Mouse (Mus musculus): ENCODE results near the gene Snx29. TPM values are rescaled to one million over a fixed set of nuclear protein-coding genes. Genes with fewer than 3 reads are reported as not detected.

Snx29 gene
- polyA plus RNA-seq, 1 experiment from 2014 or later, result 10.0 TPM

DNA sequence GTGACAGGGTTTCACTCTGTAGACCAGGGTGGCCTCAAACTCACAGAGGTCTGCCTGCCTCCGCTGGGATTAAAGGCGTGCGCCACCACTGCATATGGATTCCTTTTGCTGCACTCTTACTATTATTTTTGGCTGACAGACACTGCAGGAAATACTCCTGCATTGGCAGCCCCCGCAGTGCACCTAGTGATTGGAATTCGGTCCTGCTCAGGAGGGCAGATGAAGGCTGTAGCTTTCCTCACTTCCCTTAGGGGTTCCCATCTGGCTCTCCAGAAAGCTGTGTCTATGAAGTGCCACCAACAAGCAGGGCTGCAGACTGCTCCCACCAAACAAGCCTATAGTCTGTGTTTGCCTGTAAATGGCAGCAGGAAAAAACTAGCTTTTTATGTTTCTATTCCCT lies 215.0 kb downstream of the Snx29 start:
- Histone ChIP-seq H3K9me3 (ENCODE audit: low read length) (no peaks in the 10 kb centered on the region), H3K4me2 (replicated peaks; ENCODE audit: low read depth, low read length) (no peak overlapping the region), H3K36me3 (ENCODE audit: insufficient read depth, low read length) (no peaks in the 10 kb centered on the region), H3K27ac (ENCODE audit: low read length) (no peak overlapping the region), H3K4me1 (ENCODE audit: insufficient read depth, low read depth, low read length) (no peaks in the 10 kb centered on the region), H3K27me3 (replicated peaks; ENCODE audit: insufficient read depth, low read length) (no peaks in the 10 kb centered on the region), H3K9ac (replicated peaks; ENCODE audit: low read depth) (no peak overlapping the region), H3K4me3 (ENCODE audit: low read depth, low read length) (no peak overlapping the region)
- ATAC-seq (no peak), DNase-seq (ENCODE audit: low spot score) (no peak)
- 61% methylated on average over 5 of the region's 5 CpGs for WGBS
- no peak for TF ChIP-seq CTCF (IDR thresholded peaks at IDR 0.05)
- no peak for TF ChIP-seq EP300 (IDR thresholded peaks at IDR 0.05)

DNA sequence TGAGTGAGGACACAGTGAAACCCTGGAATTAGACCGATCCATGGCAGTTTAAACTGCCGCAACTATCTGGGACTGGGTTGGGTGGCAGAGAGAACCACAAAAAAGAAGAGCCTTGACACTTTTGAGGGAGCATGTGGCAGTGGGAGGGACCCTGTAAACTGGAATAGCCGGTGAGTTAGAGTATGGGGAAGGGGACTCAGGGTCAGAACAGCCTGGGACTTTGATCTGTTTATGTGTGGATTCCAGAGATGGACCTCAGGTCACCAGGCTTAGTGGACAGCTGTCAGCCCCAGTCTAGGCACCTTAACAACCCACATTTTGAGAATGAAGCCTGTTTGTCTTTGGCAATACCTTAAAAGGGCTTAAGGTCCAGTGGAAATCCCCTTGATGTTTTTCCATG lies 215.5 kb downstream of the Snx29 start:
- 45% methylated on average over 3 of the region's 3 CpGs for WGBS
- ATAC-seq, result no peak
- DNase-seq (ENCODE audit: low spot score), result no peak
- Histone ChIP-seq H3K4me3 (ENCODE audit: low read depth, low read length) (no peak overlapping the region), H3K4me1 (ENCODE audit: insufficient read depth, low read depth, low read length) (no peaks in the 10 kb centered on the region), H3K36me3 (ENCODE audit: insufficient read depth, low read length) (no peaks in the 10 kb centered on the region), H3K9me3 (ENCODE audit: low read length) (no peaks in the 10 kb centered on the region), H3K27me3 (replicated peaks; ENCODE audit: insufficient read depth, low read length) (no peaks in the 10 kb centered on the region), H3K27ac (ENCODE audit: low read length) (no peak overlapping the region), H3K4me2 (replicated peaks; ENCODE audit: low read depth, low read length) (no peak overlapping the region), H3K9ac (replicated peaks; ENCODE audit: low read depth) (no peak overlapping the region)
- TF ChIP-seq CTCF (IDR thresholded peaks at IDR 0.05) (no peak), EP300 (IDR thresholded peaks at IDR 0.05) (no peak)

DNA sequence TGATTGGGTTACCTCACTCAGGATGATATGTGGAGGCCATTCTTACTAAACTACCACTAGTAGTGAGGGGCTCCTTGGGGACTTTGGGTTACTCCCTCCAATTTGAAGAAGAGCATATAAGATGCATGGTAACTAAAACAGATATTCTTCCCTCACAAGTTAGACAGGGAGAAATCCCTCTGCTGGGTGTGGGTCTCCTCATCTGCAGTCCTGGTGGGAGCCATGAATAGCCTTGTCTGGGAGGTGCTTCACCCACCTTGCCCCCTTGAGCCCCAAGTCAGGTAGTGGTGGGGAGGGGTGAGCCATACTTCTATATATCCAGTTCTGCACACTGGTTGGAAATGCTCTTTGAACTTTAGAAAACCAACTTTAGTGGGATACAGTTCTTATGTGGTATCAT lies 218.3 kb downstream of the Snx29 start:
- no peaks in the 10 kb centered on the region for H3K4me1 ChIP-seq (ENCODE audit: insufficient read depth, low read depth, low read length)

DNA sequence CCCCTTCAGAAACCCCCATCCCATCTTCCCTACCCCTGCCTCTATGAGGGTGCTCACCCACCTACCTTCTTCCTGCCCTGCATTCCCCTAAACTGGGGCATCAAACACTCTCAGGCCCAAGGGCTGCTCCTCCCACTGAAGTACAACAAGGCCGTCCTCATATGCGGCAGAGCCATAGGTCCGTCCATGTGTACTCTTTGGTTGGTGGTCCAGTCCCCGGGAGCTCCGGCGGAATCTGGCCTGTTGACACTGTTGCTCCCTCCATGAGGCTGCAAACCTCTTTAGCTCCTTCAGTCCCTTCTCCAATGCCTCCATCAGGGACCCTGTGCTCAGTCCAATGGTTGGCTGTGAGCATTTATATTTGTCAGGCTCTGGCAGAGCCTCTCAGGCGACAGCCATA lies 219.1 kb downstream of the Snx29 start:
- H3K9ac ChIP-seq (replicated peaks; ENCODE audit: low read depth), result no peak overlapping the region
- no peaks in the 10 kb centered on the region for H3K27me3 ChIP-seq (replicated peaks; ENCODE audit: insufficient read depth, low read length)
- no peaks in the 10 kb centered on the region for H3K4me1 ChIP-seq (ENCODE audit: insufficient read depth, low read depth, low read length)
- no peak for ATAC-seq
- H3K4me3 ChIP-seq (ENCODE audit: low read depth, low read length), result no peak overlapping the region
- no peak for TF ChIP-seq CTCF (IDR thresholded peaks at IDR 0.05)
- TF ChIP-seq EP300 (IDR thresholded peaks at IDR 0.05), result no peak
- no peaks in the 10 kb centered on the region for H3K36me3 ChIP-seq (ENCODE audit: insufficient read depth, low read length)
- H3K4me2 ChIP-seq (replicated peaks; ENCODE audit: low read depth, low read length), result no peak overlapping the region
- no peaks in the 10 kb centered on the region for H3K9me3 ChIP-seq (ENCODE audit: low read length)
- WGBS, result 84% methylated on average over 7 of the region's 7 CpGs
- no peak overlapping the region for H3K27ac ChIP-seq (ENCODE audit: low read length)
- no peak for DNase-seq (ENCODE audit: low spot score)

More for the DNA sequence above, 218.3 kb downstream of the Snx29 start:
- H3K4me3 ChIP-seq (ENCODE audit: low read depth, low read length), result no peak overlapping the region
- no peak overlapping the region for H3K4me2 ChIP-seq (replicated peaks; ENCODE audit: low read depth, low read length)
- H3K36me3 ChIP-seq (ENCODE audit: insufficient read depth, low read length), result no peaks in the 10 kb centered on the region
- no peak overlapping the region for H3K27ac ChIP-seq (ENCODE audit: low read length)
- DNase-seq (ENCODE audit: low spot score) (no peak), ATAC-seq (no peak)
- no peak overlapping the region for H3K9ac ChIP-seq (replicated peaks; ENCODE audit: low read depth)
- H3K9me3 ChIP-seq (ENCODE audit: low read length), result no peaks in the 10 kb centered on the region
- TF ChIP-seq CTCF (IDR thresholded peaks at IDR 0.05), result no peak
- TF ChIP-seq EP300 (IDR thresholded peaks at IDR 0.05), result no peak
- H3K27me3 ChIP-seq (replicated peaks; ENCODE audit: insufficient read depth, low read length), result no peaks in the 10 kb centered on the region

DNA sequence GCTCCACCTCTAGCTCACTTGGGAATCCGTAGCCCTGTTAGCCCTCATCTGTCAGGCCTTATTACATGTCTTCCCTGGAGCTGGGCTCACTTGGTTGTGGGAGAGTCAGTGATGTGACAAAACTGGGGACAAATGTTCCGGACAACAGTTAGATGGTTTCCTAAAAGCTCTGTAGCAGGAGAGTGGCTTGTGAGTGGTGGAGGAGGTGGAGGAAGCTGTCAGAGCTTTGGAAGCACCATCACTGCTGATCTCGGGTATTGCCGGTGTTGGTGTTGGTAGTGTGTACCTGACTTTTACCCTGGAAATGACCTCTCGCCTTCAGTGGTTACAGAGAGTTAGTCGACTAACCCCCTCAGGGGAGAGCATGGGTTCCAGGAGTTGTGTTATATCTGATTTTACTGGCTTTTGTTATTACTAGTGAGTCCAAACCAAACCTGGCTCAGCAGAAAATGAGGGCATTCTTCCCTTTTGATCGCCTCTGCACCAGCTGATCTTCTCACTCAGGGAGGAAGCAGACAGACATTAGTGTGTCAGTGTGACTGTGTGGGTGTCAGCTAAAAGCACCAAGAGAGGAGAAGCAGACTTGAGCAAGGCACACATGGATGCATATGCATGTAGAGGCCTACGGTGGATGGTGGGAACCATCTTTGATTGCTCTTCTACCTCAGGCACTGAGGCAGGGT lies 227.5 kb downstream of the Snx29 start:
- TF ChIP-seq CTCF (IDR thresholded peaks at IDR 0.05) (no peak), EP300 (IDR thresholded peaks at IDR 0.05) (no peak)
- Histone ChIP-seq H3K4me2 (replicated peaks; ENCODE audit: low read depth, low read length) (no peak overlapping the region), H3K9me3 (ENCODE audit: low read length) (no peaks in the 10 kb centered on the region), H3K4me3 (ENCODE audit: low read depth, low read length) (no peak overlapping the region), H3K4me1 (ENCODE audit: insufficient read depth, low read depth, low read length) (no peaks in the 10 kb centered on the region; the same call in 1 of the 2 replicates), H3K36me3 (ENCODE audit: insufficient read depth, low read length) (no peaks in the 10 kb centered on the region), H3K27me3 (replicated peaks; ENCODE audit: insufficient read depth, low read length) (no peaks in the 10 kb centered on the region), H3K9ac (replicated peaks; ENCODE audit: low read depth) (no peak overlapping the region), H3K27ac (ENCODE audit: low read length) (no peak overlapping the region)
- WGBS, result 85% methylated on average over 8 of the region's 8 CpGs
- ATAC-seq (no peak), DNase-seq (ENCODE audit: low spot score) (no peak)

DNA sequence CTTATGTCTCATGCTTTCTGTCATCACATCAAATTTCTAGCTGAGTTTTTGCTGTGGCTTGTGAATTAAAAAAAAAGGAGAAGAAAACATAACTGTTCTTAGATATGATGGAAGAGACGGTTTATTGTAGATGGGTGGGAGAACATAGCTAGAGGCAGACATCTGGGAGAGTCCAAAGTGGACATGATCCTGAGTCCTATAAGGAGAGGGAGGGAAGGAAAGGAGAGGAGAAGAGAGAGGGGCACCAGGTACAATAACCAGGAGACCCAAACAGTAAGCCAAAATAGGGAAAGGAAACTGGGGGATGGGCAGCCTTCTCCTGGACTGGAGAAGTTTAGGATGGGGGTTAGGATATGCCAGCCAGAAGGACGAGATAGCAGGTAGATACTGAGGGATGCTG lies 239.0 kb downstream of the Snx29 start:
- H3K4me3 ChIP-seq (ENCODE audit: low read depth, low read length), result no peak overlapping the region
- H3K4me2 ChIP-seq (replicated peaks; ENCODE audit: low read depth, low read length), result no peak overlapping the region
- no peaks in the 10 kb centered on the region for H3K27me3 ChIP-seq (replicated peaks; ENCODE audit: insufficient read depth, low read length)
- H3K9ac ChIP-seq (replicated peaks; ENCODE audit: low read depth), result no peak overlapping the region
- no peak for DNase-seq (ENCODE audit: low spot score)
- WGBS, result 91% methylated on average over 2 of the region's 2 CpGs
- no peaks in the 10 kb centered on the region for H3K9me3 ChIP-seq (ENCODE audit: low read length)
- no peak overlapping the region for H3K27ac ChIP-seq (ENCODE audit: low read length)
- H3K4me1 ChIP-seq (ENCODE audit: insufficient read depth, low read depth, low read length), result no peaks in the 10 kb centered on the region
- no peak for ATAC-seq
- no peaks in the 10 kb centered on the region for H3K36me3 ChIP-seq (ENCODE audit: insufficient read depth, low read length)
- TF ChIP-seq EP300 (IDR thresholded peaks at IDR 0.05), result no peak
- TF ChIP-seq CTCF (IDR thresholded peaks at IDR 0.05), result no peak

DNA sequence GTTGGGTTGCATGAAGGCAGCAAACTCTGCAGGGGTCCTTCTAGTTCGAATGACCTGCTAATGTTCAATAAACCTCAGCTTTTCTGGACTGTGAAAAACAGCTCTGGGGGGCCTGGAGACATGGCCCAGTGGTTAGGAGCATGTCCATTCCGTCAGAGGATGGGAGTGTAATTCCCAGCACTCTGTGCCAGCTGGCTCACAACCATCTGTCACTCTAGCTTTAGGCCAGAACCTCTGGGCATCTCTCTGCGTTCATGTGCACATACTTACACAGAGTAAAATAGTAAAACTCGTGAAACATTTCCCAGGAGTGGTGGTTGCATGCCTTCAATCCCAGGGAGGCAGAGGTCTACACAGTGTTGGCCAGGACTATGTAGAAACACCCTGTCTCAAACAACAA lies 241.1 kb downstream of the Snx29 start:
- ATAC-seq (no peak), DNase-seq (ENCODE audit: low spot score) (no peak)
- Histone ChIP-seq H3K4me3 (ENCODE audit: low read depth, low read length) (no peak overlapping the region), H3K27ac (ENCODE audit: low read length) (no peak overlapping the region), H3K27me3 (replicated peaks; ENCODE audit: insufficient read depth, low read length) (no peaks in the 10 kb centered on the region), H3K9me3 (ENCODE audit: low read length) (no peaks in the 10 kb centered on the region), H3K4me1 (ENCODE audit: insufficient read depth, low read depth, low read length) (no peaks in the 10 kb centered on the region), H3K9ac (replicated peaks; ENCODE audit: low read depth) (no peak overlapping the region), H3K4me2 (replicated peaks; ENCODE audit: low read depth, low read length) (no peak overlapping the region), H3K36me3 (ENCODE audit: insufficient read depth, low read length) (no peaks in the 10 kb centered on the region)
- 63% methylated on average over 4 of the region's 4 CpGs for WGBS
- TF ChIP-seq EP300 (IDR thresholded peaks at IDR 0.05), result no peak
- no peak for TF ChIP-seq CTCF (IDR thresholded peaks at IDR 0.05)
